Mouse (Mus musculus) CH12.LX (cell line): Measurements from ENCODE around the gene Mroh2a.

Experiments used
- CHD1 ChIP-seq: IDR thresholded peaks from 2 replicates; pipeline ENCODE4 v1.6.1; 2012; ENCODE audit warnings: low read depth, low read length, improper control_type of control experiment, inconsistent platforms
- CHD2 ChIP-seq: IDR thresholded peaks from 2 replicates; pipeline ENCODE4 v1.6.1; 2011; ENCODE audit warnings: low read length, improper control_type of control experiment
- CTCF ChIP-seq, 2 experiments: IDR thresholded peaks in 1 of 2; conservative IDR thresholded peaks in 1 of 2; 2 replicates each; pipeline ENCODE4 v1.5.1; 2011 to 2012; ENCODE audit warnings: low read depth in 2 of 2, low read length in 2 of 2, improper control_type of control experiment in 1 of 2, inconsistent platforms in 1 of 2, mild to moderate bottlenecking in 1 of 2, moderate library complexity in 1 of 2
- POLR2A ChIP-seq: IDR thresholded peaks from 2 replicates; pipeline ENCODE4 v1.6.1; 2011; ENCODE audit warnings: low read depth, mild to moderate bottlenecking, improper control_type of control experiment, low read length
- UBTF ChIP-seq: IDR thresholded peaks from 2 replicates; pipeline ENCODE4 v1.6.1; 2012; ENCODE audit warnings: low read depth, mild to moderate bottlenecking, inconsistent platforms, low read length, improper control_type of control experiment, moderate library complexity
- ZNF384 ChIP-seq: IDR thresholded peaks from 2 replicates; pipeline ENCODE4 v1.6.1; 2012; ENCODE audit warnings: low read depth, low read length, improper control_type of control experiment, inconsistent platforms

GRCm38 (mm10) chr1:88309905-88310304, 83.1 kb downstream of the Mroh2a start:
- no peak for TF ChIP-seq CHD1
- TF ChIP-seq ZNF384 = no peak
- TF ChIP-seq CHD2 = 0 out of 2 replicates have a peak, but pooled peaks have one; percentile 24
- no peak for TF ChIP-seq POLR2A
- TF ChIP-seq CTCF (conservative IDR thresholded peaks at IDR 0.05 in 1 of 2, IDR thresholded peaks at IDR 0.05 in 1 of 2; ENCODE audit: low read depth in 2 of 2, low read length in 2 of 2) = no peak
- no peak for TF ChIP-seq UBTF
